Mouse (Mus musculus) stomach, embryonic 14.5 days (tissue): ENCODE measurements around the gene Metrn. TPM values are rescaled to one million over a fixed set of nuclear protein-coding genes. Genes with fewer than 3 reads are reported as not detected.
A peak's percentile ranks its signal among the peaks of the same experiment; 100 is the strongest.

Source experiments
- ATAC-seq: fragments of 200-750 bp; cut with Nextera tagmentation; 2 replicates; pipeline ENCODE4 v1.8.0; 2017; ENCODE audit warnings: low read depth, moderate TSS enrichment; ENCODE audit not compliant: insufficient number of reproducible peaks, insufficient read depth, low FRiP score
- H3K27ac ChIP-seq: fragments of 300-500 bp; sonication (generic); 2 replicates; pipeline ENCODE4 v1.5.1; 2014; ENCODE audit warnings: mild to moderate bottlenecking, low read length, moderate library complexity, mixed read lengths
- H3K27me3 ChIP-seq: fragments of 300-500 bp; sonication (generic); 2 replicates; pipeline ENCODE4 v1.6.1; 2014; ENCODE audit warnings: low read length, control low read depth, mixed read lengths; ENCODE audit not compliant: control insufficient read depth, insufficient read depth
- H3K36me3 ChIP-seq: fragments of 300-500 bp; sonication (generic); 2 replicates; pipeline ENCODE4 v1.6.1; 2014; ENCODE audit warnings: mild to moderate bottlenecking, control low read depth, low read length, moderate library complexity, mixed read lengths; ENCODE audit not compliant: control insufficient read depth, insufficient read depth
- H3K4me1 ChIP-seq: fragments of 300-500 bp; sonication (generic); 2 replicates; pipeline ENCODE4 v1.6.1; 2014; ENCODE audit warnings: low read length, control low read depth, mixed read lengths; ENCODE audit not compliant: control insufficient read depth, insufficient read depth
- H3K4me2 ChIP-seq: fragments of 300-500 bp; sonication (generic); replicated peaks from 2 replicates; pipeline ENCODE4 v1.6.1; 2014; ENCODE audit warnings: low read depth, low read length, control low read depth
- H3K4me3 ChIP-seq: fragments of 300-500 bp; sonication (generic); 2 replicates; pipeline ENCODE4 v1.5.1; 2014; ENCODE audit warnings: low read depth, low read length, control low read depth
- H3K9ac ChIP-seq: fragments of 300-500 bp; sonication (generic); replicated peaks from 2 replicates; pipeline ENCODE4 v1.6.1; 2014; ENCODE audit warnings: low read depth, mild to moderate bottlenecking, control low read depth, low read length, moderate library complexity, mixed read lengths
- H3K9me3 ChIP-seq: fragments of 300-500 bp; sonication (generic); 2 replicates; pipeline ENCODE4 v1.6.1; 2016; ENCODE audit warnings: low read depth, low read length, control low read depth; ENCODE audit not compliant: control insufficient read depth
- WGBS: fragments of 180-500 bp; shearing (Covaris S2); extraction: QIAGEN DNeasy Blood & Tissue Kit; methylation state at CpG from one replicate; pipeline ENCODE4 v1.1.7; 2014; 5-methylcytosine and 5-hydroxymethylcytosine counted together
- polyA plus RNA-seq: library from polyadenylated mRNA; unstranded; fragments of >200 nt; fragmentation: Nextera tagmentation; extraction: Ambion mirVana; gene quantifications from 2 replicates; pipeline ENCODE4 v1.2.1, GENCODE M21; 2014

The Metrn gene
- polyA plus RNA-seq, 1 experiment from 2014 or later: 8.7 TPM

DNA sequence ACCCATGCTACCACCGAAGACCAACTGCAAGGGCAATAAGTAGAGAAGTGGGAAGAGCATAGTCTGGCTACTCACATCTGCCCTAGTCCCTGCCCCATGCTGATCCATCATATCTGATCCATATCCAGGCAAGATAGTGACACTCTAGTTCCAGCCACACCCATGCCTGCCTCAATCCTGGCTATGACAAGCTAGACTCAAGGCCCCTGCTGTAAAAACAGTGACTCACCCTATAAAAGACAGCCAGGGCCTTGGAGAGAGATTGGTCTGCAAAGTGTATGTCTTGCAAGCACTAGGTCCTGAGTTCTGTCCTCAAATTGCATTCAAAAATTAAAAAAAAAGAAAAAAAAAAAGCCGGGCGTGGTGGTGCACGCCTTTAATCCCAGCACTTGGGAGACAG lies 9.6 kb upstream of the Metrn start:
- no peak overlapping the region for H3K27ac ChIP-seq
- H3K9ac ChIP-seq: no peak overlapping the region
- H3K36me3 ChIP-seq: no peaks in the 10 kb centered on the region
- H3K4me2 ChIP-seq: no peak overlapping the region
- no peak overlapping the region for H3K4me3 ChIP-seq
- peaks cover 6% of the 10 kb centered on the region; the same call in 1 of the 2 replicates for H3K27me3 ChIP-seq
- ATAC-seq: no peak
- H3K4me1 ChIP-seq: no peaks in the 10 kb centered on the region
- 80% methylated on average over 4 of the region's 4 CpGs for WGBS
- H3K9me3 ChIP-seq: no peaks in the 10 kb centered on the region

DNA sequence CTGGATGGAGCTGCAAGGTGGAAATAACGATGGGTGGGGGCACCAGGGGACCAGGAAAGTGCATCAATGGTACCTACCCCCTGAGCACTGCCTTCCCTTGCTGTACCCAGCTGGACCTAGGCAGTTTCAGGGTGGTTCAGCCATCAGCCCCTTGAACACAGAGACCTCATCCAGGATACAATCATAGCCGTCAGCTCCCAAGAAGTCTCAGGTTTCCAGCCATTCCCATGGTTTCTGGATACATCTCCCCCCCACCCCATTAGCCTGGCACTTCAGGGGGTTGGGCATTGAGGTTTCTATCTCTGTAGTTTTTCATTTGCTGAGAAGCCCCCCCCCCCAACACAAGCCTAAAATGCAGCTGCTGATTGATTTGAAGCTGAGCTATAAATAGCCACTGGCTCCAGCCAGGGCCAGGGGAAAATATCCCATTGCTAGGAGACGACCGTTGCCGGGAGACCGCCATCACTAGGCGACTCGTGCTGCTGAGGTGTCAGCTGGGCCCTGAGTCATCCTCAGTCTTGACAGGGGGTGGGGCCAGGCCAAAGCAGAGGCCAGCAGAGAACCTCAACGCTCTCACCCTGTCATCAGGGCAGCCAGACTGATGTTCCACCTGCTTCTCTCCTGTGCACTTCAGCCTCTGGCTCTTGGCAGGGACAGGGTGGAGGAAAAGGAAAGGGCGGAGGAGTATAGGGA lies 6.0 kb upstream of the Metrn start:
- Histone ChIP-seq H3K4me2 (no peak overlapping the region), H3K4me3 (no peak overlapping the region), H3K4me1 (no peaks in the 10 kb centered on the region), H3K27ac (no peak overlapping the region), H3K9ac (no peak overlapping the region), H3K36me3 (no peaks in the 10 kb centered on the region), H3K9me3 (no peaks in the 10 kb centered on the region), H3K27me3 (no peaks in the 10 kb centered on the region; the same call in 1 of the 2 replicates)
- ATAC-seq: peak; percentile 50; the same call in 1 of the 2 replicates
- WGBS: 10% methylated on average over 10 of the region's 10 CpGs

DNA sequence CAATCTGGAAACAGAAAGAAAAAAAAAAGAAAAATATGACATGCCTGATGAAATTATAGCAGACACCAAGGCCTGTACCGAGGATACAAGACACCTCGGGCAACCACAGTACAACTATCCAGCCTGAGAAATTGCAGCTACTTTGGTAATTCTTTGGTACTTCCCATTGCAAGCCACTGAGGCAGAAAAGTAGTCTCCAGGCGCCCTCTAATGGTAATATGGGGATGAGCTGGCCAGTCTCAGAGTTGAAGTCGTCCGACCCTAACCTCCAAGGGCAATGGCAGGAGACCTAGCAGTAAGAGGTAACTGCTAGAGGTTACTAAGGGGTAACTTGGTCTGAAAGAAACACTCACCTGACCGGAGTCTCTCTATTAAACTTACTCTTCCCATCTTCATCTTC lies 4.1 kb upstream of the Metrn start:
- Histone ChIP-seq H3K4me3 (no peak overlapping the region), H3K27me3 (no peaks in the 10 kb centered on the region), H3K36me3 (no peaks in the 10 kb centered on the region), H3K9ac (no peak overlapping the region), H3K4me2 (no peak overlapping the region), H3K4me1 (peaks cover 6% of the 10 kb centered on the region; the same call in 1 of the 2 replicates), H3K9me3 (no peaks in the 10 kb centered on the region), H3K27ac (no peak overlapping the region)
- WGBS: 7% methylated on average over 6 of the region's 6 CpGs
- no peak for ATAC-seq

GRCm38 (mm10) chr17:25796211-25796771 lies 645 bp downstream of the Metrn start:
- peak; percentile 1; the same call in 1 of the 2 replicates for ATAC-seq
- Histone ChIP-seq H3K4me1 (peaks cover 29% of the 10 kb centered on the region), H3K27ac (no peak overlapping the region; the same call in 1 of the 2 replicates), H3K9me3 (no peaks in the 10 kb centered on the region), H3K4me2 (peak overlapping the region; percentile 93), H3K9ac (peak overlapping the region; percentile 61), H3K36me3 (no peaks in the 10 kb centered on the region), H3K4me3 (peak overlapping the region; percentile 79), H3K27me3 (no peaks in the 10 kb centered on the region)
- 2% methylated on average over 37 of the region's 37 CpGs for WGBS

GRCm38 (mm10) chr17:25795609-25796092 lies 1.3 kb downstream of the Metrn start, which contains the start of gene AC134908.4:
TSS of gene AC134908.4 (minus strand) at chr17:25795659.
- Histone ChIP-seq H3K36me3 (no peaks in the 10 kb centered on the region; the same call in 1 of the 2 replicates), H3K9ac (peak within 1 kb of the TSS; percentile 61), H3K4me3 (peak within 1 kb of the TSS; percentile 79), H3K27ac (no peak within 1 kb of the TSS; the same call in 1 of the 2 replicates), H3K27me3 (no peaks in the 10 kb centered on the region), H3K4me2 (peak within 1 kb of the TSS; percentile 93), H3K4me1 (peaks cover 36% of the 10 kb centered on the region), H3K9me3 (no peaks in the 10 kb centered on the region)
- ATAC-seq: no peak
- 25% methylated on average over 6 of the region's 6 CpGs for WGBS

DNA sequence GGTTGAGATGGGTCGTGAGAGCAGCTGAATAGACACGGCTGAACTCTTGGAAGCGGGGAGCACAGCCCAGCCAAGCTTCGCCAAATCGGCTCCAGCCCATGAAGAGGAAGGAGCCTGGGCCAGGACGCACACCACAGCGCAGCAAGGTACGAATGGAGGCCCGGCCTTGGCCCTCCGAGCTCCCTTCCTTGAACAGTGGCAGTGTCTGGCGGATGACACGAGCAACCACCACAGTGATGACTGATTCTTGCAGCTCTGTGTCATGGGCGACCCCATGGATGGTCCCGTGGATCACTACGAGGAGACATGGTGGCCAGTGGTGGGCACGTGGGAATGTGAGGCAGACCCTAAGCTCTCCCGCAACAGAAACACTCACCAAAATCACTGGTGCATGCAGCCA lies 1.9 kb downstream of the Metrn start:
- peak overlapping the region; percentile 79; the same call in 1 of the 2 replicates for H3K4me3 ChIP-seq

GRCm38 (mm10) chr17:25794197-25794596 lies 2.7 kb downstream of the Metrn start:
- Histone ChIP-seq H3K27ac (peak overlapping the region; percentile 98; the same call in 1 of the 2 replicates), H3K4me1 (peaks cover 38% of the 10 kb centered on the region), H3K9me3 (no peaks in the 10 kb centered on the region), H3K9ac (no peak overlapping the region), H3K4me2 (0 out of 2 replicates have a peak overlapping the region, but pooled peaks have one; percentile 7), H3K36me3 (peaks cover 7% of the 10 kb centered on the region), H3K27me3 (no peaks in the 10 kb centered on the region), H3K4me3 (no peak overlapping the region)
- no peak for ATAC-seq
- WGBS: 80% methylated on average over 13 of the region's 13 CpGs

More for the DNA sequence above, 1.9 kb downstream of the Metrn start:
- Histone ChIP-seq H3K4me1 (peaks cover 38% of the 10 kb centered on the region), H3K36me3 (no peaks in the 10 kb centered on the region; the same call in 1 of the 2 replicates), H3K9ac (0 out of 2 replicates have a peak overlapping the region, but pooled peaks have one; percentile 6), H3K9me3 (no peaks in the 10 kb centered on the region), H3K4me2 (peak overlapping the region; percentile 93), H3K27ac (no peak overlapping the region), H3K27me3 (no peaks in the 10 kb centered on the region)
- 81% methylated on average over 17 of the region's 17 CpGs for WGBS
- no peak for ATAC-seq

DNA sequence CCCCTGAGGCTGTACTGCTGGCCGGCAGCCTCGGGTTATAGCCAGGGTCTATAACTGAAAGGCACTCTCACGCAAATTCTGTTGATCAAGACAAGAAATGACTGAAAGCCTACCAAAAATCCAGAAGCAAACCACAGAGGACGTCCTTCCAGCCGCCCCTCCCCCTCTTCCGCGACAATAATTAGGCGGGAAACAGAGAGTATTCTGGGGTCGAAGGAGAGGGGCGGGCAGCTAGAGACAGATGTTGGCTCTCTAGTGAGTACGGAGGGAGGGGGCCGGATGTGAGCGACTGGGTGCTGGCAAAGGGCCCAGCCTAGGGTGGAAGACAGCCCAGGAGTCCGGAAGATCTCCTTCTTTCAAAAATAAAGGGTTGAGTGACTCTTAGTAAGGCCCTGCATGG lies 4.3 kb downstream of the Metrn start, which contains the start of gene Fam173a:
Gene Fam173a, minus strand, starts transcription at position 287 of the 400 bp plus-strand sequence.
- no peaks in the 10 kb centered on the region for H3K9me3 ChIP-seq
- ATAC-seq: peak; percentile 76
- H3K36me3 ChIP-seq: peaks cover 11% of the 10 kb centered on the region
- peak within 1 kb of the TSS; percentile 85 for H3K4me3 ChIP-seq
- H3K4me1 ChIP-seq: peaks cover 37% of the 10 kb centered on the region
- WGBS: under 1% methylated on average over 14 of the region's 14 CpGs
- no peaks in the 10 kb centered on the region for H3K27me3 ChIP-seq
- peak within 1 kb of the TSS; percentile 98 for H3K27ac ChIP-seq
- H3K9ac ChIP-seq: peak within 1 kb of the TSS; percentile 54
- H3K4me2 ChIP-seq: peak within 1 kb of the TSS; percentile 85
